Mouse (Mus musculus): ENCODE measurements around the gene Phc2.

DNA sequence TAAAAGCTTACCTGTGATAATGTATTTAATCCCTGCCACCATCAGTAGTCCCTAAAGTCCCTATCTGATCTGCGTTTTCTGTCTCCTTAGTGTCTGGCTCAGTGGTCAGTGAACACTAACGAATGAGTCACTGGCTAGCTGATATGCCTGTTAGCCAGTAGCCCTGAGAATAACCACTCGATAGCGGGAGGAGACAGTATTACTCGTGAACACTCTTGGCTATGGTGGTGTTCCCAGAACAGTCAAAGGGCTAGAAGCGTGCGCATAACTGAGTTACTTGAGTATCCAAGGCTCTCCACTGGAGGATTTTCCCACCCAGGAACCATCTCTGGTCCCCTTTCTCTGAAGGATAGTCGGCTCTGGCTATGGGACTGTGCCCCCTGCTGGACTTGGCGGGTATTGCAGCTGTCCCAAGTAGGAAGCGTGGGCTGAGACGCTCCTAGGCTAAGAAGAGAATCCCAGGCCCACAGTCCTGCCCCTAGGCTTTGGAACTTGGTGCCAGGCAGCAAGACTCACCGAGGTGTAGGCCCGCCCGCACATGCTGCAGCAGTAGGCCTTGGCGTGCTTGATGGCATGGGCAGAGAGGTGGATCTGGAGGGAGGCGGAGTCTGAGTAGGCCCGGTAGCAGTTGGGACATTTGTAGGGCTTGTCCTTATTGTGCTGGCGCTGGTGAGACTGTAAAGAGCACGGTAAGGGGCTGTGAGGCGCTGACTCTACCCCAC is 122.2 kb downstream of the Phc2 start:
- TF ChIP-seq CTCF (IDR thresholded peaks at IDR 0.05; ENCODE audit: low read depth) (peak; percentile 97), EP300 (IDR thresholded peaks at IDR 0.05; ENCODE audit: low read depth) (no peak)
